Mouse (Mus musculus): ENCODE measurements around the gene Rem1. TPM values are rescaled to one million over a fixed set of nuclear protein-coding genes. Genes with fewer than 3 reads are reported as not detected.

The Rem1 gene
- 10 to 100 TPM in 1 of 2 experiments, 1 to 10 TPM in 1; 7.2 to 10.1 TPM for total RNA-seq (2021)
- long read RNA-seq, experiment 1, transcript Rem1-201 (5 exons, 1,663 nt): major isoform, 7 of 8 reads
- long read RNA-seq, experiment 1, partial matches to known transcripts: 0 of 8 reads
- long read RNA-seq, experiment 1, other reads (novel, unspliced or antisense): 1 of 8 reads
- long read RNA-seq, experiment 2, transcript Rem1-201 (5 exons, 1,663 nt): major isoform, 6 of 7 reads
- long read RNA-seq, experiment 2, partial matches to known transcripts: 0 of 7 reads
- long read RNA-seq, experiment 2, other reads (novel, unspliced or antisense): 1 of 7 reads

DNA sequence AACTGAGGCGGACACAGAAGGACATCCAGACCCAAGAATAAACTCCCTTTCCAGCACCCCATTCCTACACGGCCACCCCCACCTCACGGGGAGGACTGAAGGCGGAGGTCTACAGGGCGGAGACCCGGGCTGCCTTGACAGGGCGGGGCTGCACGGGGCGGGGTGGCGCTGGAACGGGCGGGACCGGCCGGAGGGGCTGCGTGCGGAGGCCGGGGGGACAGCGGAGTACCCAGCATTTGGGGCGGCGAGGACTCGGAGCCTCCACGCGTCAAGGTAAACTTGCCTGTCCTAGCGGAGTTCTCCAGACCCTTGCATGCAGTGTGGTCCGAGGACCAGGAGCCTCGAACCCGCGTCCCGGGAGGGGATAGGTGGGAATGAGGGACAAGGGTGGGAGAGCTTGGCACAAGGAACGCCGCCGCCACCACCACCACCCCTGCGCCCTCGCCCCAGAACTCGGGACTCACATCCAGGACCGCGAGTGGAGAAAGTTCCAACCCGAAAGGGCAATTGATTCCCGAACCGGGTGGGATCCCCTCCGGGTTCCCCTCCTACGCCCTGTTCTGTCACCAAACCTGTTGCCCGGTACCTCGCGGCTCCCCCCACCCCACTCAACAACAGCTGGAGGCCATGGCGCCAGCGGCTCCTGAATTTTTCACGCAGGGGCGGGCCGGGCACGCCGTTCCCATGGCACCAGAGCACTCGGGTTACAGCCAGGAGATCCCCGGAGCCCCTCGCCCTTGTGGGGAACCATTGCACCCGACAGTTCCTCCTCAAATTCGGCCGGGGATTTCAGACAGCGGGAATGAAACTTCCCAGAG is at the start of gene Rem1:
Gene Rem1, plus strand, starts transcription at position 178 of the 818 bp plus-strand sequence.
- DNase-seq: peak; percentile 48

DNA sequence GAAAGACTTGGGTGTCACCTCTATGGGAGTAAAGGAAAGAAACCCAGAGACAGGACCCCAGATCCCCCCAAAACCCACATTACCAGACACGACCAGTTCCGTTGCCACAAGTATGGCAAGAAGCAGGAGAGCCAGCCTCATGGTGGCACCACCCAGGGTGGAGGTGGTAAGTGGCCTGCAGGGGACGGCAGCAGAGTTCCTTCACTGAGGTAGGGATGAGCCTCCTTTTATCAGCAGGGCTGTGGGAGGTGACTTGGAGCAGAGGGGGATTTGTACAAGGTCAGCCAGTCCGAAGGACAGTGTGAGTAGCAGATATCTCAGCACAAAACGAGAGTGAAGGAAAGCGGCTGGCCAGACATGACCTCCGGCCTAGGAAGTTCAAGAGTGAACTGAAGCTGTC is 46.6 kb upstream of the Rem1 start, which contains the start of gene Defb19:
Gene Defb19, minus strand, starts transcription at position 206 of the 400 bp plus-strand sequence.
- peak; percentile 26 for DNase-seq

GRCm38 (mm10) chr2:152580612-152581011 is 46.1 kb upstream of the Rem1 start:
- no peak for DNase-seq

GRCm38 (mm10) chr2:152586926-152587560 is 39.7 kb upstream of the Rem1 start:
- peak; percentile 51 for DNase-seq

DNA sequence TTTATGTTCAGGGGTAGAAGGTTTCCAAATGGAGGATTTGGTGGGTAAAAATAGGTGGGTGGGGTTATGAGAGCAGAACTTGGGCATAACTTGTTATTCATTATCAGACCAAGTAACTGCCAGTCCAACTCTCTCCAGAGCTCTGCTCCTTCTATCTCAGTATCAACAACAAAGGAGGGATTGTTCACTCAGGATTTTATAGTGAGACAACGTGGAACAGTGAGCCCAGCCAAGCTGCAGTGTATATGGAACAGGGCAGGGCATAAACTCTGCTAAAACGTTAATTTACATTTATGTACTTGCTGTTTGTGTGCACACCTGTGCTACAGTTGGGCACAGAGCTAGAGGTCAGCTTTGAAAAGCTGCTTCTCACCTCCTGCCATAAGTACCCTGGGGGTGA is 38.3 kb upstream of the Rem1 start:
- no peak for DNase-seq

DNA sequence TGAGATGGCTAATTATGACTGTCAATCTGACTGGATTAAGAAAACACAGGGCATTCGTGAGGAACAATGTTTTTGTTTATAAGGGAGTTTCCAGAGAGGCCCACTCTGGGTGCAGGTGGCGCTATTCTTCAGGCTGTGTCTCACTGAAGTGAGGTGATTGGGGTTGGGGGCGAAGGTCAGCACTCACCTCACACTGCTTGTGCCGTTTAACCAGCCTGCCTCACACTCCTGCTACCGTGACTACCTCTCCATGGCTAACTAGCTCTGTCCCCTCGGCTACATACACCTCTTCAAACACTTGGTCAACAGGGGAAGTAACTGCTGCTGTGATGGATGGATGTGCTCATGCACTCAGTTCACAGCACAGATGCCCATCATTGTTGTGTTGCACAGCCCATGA is 37.7 kb upstream of the Rem1 start:
- no peak for DNase-seq

GRCm38 (mm10) chr2:152599299-152599698 is 27.5 kb upstream of the Rem1 start, which contains the start of gene Defb45:
Defb45 (minus strand) TSS chr2:152599399.
- DNase-seq: no peak

GRCm38 (mm10) chr2:152600076-152600475 is 26.7 kb upstream of the Rem1 start:
- no peak for DNase-seq

DNA sequence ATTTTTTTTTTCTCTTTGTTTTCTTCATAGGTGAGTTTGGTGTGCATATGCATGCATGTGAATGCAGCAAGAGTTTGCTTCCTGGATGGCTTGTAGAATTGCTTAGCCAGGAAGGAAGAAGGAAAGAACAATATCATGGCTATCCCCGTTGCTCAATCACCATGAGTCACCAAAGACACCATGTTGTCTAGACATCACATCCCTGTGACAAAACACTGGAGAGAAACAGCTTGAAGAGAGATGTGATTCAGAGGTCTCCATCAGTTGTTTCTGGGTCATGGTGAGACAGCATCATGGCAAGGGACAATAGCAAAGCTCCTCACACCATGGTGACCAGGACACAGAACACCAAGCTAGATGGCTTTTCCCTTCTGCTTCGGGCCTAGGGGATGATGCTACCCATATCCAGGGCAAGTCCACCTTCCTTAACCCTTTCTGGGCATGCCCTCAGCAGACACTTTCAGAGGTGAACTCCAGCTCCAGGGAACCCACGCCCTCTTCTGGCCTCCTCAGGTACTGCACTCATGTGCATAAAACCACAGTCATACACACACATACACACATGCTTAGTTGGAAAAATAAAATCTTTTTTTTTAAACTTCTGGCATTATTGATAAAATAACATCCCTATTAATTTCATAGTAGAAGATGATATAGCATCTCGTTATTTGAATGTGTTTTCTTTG is 25.3 kb upstream of the Rem1 start:
- DNase-seq: no peak

- DNase-seq: peak; percentile 81
These were observed 22.7 kb upstream of the Rem1 start, which contains the start of gene Defb36 for GRCm38 (mm10) chr2:152604057-152604456. Defb36 (plus strand) TSS chr2:152604327.

DNA sequence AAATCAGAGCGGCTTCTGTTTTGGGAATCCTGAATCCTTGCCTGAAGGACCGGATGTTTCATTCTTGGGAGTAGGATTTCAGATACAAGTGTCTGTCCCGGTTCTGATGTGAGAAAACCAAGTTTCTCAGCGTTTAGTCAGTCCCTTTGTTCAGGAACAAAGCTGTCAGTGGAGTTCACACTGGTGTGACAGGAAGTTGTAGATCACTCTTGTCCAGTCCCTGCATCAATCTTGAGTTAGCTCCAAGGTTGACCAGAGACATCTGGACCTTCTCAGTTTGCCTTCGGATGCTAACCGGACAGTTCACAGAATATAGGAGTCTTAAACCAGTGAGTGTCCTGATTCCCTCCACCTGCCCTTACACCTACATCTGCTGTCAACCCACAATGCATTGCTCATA is 19.0 kb upstream of the Rem1 start:
- no peak for DNase-seq

DNA sequence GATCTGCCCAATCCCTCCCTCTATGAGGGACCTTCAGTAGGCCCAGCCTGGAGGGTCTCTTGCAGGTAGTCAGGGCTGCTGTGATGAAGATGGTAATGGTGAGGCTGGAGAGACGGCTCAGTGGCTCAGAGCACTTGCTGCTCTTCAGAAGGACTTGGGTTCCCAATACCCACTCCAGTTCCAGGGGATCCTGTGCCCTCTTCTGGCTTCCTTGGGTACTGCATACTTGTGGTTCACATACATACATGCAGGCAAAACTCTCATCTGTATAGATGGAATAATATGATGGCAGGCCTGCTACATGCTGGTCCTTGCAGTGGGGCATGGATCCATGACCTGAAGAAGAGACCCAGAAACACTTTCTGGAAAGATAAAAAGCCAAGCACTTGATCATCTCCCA is 18.0 kb upstream of the Rem1 start:
- no peak for DNase-seq

DNA sequence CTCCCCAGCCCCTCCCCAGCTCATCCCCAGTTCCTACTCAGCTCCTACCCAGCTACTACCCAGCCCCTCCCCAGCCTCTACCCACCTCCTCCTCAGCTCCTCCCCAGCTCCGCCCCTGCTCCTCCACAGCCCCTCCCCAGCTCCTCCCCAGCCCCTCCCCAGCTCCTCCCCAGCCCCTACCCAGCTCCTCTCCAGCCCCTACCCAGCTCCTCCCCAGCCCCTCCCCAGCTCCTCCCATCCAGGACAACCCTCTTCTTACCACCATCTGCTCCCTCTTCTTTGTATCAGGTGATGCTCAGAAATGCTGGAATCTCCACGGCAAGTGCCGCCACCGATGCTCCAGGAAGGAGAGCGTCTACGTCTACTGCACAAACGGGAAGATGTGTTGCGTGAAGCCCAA is 14.6 kb upstream of the Rem1 start:
- no peak for DNase-seq

- peak; percentile 69 for DNase-seq
These were observed 11.2 kb upstream of the Rem1 start for GRCm38 (mm10) chr2:152615563-152615962.

DNA sequence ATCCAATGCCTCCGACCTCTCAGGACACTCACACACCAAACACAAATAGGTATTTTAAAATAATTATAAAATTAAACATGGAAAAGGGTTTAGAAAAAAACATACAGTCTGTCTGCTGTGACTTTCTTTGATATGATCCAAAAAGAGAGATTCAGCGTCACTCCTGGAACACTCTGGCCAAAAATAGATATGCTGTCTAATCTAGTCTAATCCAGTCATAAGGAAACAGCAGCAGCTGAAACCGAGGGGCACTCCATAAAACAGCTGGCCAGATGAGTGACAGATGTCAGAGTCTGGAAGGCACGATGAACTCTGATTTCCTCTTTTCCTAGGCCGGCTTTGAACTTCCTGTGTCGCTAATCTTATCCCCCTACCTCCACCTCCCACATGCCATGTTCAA is 10.3 kb upstream of the Rem1 start:
- DNase-seq: no peak

DNA sequence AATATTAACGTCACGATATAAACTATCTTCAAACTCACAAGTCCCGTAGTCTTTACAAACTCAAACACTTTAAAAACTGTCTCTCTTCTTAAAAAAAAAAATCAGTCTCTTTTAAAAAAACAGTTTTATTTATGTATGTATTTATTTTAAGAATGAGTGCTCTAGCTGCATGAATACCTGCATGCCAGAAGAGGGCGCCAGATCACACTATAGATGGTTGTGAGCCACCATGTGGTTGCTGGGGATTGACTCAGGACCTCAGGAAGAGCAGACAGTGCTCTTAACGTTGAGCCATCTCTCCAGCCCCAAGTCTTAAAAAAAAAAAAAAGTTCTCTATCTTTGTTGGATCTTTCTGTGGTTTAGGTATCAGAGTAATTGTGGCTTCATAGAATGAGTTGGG is 9.4 kb upstream of the Rem1 start:
- no peak for DNase-seq

DNA sequence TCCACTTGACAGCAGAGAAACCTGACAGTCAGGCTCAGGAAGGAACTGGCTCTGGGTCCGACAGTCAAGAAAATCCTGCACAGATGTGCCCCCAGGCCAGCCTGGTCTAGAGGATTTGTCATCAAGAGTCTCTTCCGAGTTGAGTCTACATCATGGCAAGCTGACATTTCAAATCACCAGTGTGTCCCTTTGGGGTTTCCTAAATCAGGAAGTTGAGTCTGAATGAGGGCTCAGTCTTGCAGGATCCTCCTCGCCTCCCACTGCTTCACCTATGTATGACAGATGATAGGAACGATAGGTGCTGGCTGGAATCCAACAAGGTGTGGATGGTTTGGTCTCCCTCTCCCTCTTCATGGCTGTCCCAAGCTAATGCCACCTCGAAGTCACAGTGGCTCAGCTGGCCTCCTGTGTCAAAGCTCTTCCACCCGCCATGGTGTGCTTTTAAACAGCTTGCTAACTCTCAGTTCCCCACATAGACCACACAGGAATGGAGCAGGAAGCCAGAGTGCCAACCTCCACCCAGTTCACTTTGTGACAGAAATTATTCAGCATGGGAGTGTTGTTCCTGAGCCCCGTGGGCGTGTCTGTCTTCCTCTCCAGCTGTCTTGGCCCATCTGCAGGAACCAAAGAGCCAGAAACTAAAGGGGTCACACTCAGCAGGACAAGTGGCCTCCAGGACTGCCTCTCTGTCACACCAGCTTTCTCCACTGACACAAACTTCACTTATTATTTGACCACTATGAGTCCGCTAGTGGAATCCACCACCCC is 6.2 kb upstream of the Rem1 start:
- no peak for DNase-seq

DNA sequence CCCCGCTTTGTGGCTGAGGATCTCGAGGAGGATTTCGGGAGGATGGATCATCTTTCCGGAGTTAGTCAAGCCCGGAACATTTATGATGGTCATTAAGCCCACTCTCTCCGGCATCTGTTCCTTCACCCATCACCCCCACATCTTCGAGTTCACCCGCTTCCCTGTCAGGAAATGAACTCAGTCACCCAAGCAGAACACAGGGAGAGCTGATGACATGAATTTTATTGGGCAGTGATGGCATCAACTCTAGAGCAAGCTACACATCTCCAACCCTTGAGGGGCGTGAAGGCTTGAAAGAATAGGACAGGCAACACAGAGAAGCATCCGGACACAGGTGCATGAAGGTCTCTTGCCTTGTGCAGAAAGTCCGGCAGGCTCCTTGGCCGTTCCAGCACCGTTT is 4.6 kb upstream of the Rem1 start:
- DNase-seq: no peak

- no peak for DNase-seq
These were observed 3.8 kb upstream of the Rem1 start, which contains the start of gene Defb25 for GRCm38 (mm10) chr2:152622953-152623352. Defb25 (minus strand) TSS chr2:152623053.

DNA sequence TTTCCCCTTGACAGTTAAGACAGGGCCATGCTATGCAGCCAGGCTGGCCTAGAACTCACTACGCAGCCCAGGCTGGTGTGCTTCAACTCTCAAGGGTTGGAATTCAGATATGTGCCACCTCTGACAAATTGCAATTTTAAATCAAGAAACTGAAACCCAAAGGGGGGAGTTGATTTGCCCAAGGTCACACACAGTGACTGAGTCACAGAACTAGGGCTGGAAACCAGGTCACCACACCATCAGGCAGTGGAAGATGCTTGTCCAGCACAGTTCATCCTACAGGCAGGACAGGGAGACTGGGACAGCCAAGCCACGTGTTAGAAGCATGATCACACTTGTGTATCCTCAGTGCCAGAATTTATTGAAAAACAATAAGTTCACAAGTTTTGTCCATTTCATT is 2.2 kb upstream of the Rem1 start:
- DNase-seq: peak; percentile 30

- no peak for DNase-seq
These were observed 1.5 kb upstream of the Rem1 start for GRCm38 (mm10) chr2:152625256-152625655.

Measured in adrenal gland, postnatal 10 days (tissue).